Mouse (Mus musculus): ENCODE measurements around the gene Cttnbp2. TPM values are rescaled to one million over a fixed set of nuclear protein-coding genes. Genes with fewer than 3 reads are reported as not detected.

The Cttnbp2 gene
- 0.37 and 0.44 TPM in 2 replicates for polyA plus RNA-seq (2012; rRNA removed)

DNA sequence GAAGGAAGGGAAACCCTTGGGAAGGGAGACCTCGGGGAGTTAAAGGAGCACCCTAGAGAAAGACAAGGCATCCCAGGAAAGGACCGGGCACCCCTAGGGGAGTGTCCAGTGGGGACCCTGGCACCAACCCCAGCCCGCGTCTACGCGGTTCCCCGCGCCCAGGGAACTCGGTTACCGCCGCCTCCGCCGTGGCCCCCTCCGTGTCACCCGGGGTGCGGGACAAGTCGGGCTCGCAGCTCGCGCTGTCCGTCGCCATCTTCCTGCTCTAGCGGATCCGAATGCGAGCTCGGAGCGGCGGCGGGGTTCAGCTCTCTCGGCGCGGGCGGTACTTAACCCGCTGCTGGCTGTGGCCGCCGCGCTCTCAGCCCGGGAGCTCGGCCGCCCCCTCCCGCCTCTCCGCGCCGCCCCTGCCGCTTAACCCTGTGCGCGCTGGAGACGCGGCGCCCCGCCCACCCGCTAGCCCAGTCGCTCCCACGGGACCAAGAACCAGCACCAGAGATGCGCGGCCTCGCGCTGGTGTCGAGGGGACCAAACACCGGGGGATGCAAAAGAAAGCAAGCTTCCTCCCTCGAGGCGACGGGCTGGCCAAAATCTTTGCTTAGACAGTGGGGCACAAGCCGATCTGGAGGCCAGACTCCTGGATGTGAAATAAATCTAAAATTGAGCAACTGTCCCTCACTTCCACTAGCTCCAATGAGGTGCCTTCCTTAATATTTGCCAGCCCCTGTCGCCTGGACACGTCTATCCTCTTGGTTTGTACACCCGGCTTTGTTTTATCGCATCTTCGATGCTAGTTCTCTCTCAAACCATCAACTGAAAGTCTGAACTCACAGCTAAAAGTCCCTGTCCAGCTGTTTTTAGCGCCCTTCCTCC is at the start of gene Cttnbp2:
Gene Cttnbp2 (minus strand): TSS at position 364 of the 873 bp plus-strand sequence.

Data from liver, embryonic 14 days (tissue).